Mouse (Mus musculus) intestine, embryonic 15.5 days (tissue): ENCODE data around the gene Tbc1d8. TPM values are rescaled to one million over a fixed set of nuclear protein-coding genes. Genes with fewer than 3 reads are reported as not detected.

Source experiments
- ATAC-seq: fragments of 200-750 bp; cut with Nextera tagmentation; 2 replicates; pipeline ENCODE4 v1.8.0; 2017; ENCODE audit warnings: moderate TSS enrichment, moderate library complexity
- H3K27ac ChIP-seq: fragments of 300-500 bp; sonication (generic); 2 replicates; pipeline ENCODE4 v1.5.1; 2015; ENCODE audit warnings: mild to moderate bottlenecking, inconsistent platforms
- H3K27me3 ChIP-seq: fragments of 300-500 bp; sonication (generic); replicated peaks from 2 replicates; pipeline ENCODE4 v1.6.1; 2015; ENCODE audit warnings: inconsistent platforms
- H3K36me3 ChIP-seq: fragments of 300-500 bp; sonication (generic); 2 replicates; pipeline ENCODE4 v1.6.1; 2015; ENCODE audit warnings: inconsistent platforms
- H3K4me1 ChIP-seq: fragments of 300-500 bp; sonication (generic); replicated peaks from 2 replicates; pipeline ENCODE4 v1.6.1; 2015; ENCODE audit warnings: inconsistent platforms
- H3K4me2 ChIP-seq: fragments of 300-500 bp; sonication (generic); replicated peaks from 2 replicates; pipeline ENCODE4 v1.6.1; 2015; ENCODE audit warnings: mild to moderate bottlenecking, inconsistent platforms
- H3K4me3 ChIP-seq: fragments of 300-500 bp; sonication (generic); replicated peaks from 2 replicates; pipeline ENCODE4 v1.5.1; 2015; ENCODE audit warnings: inconsistent platforms
- H3K9ac ChIP-seq: fragments of 300-500 bp; sonication (generic); 2 replicates; pipeline ENCODE4 v1.6.1; 2015; ENCODE audit warnings: inconsistent platforms
- H3K9me3 ChIP-seq: fragments of 300-500 bp; sonication (generic); 2 replicates; pipeline ENCODE4 v1.6.1; 2016; ENCODE audit warnings: inconsistent platforms
- WGBS: fragments of 180-500 bp; shearing (Covaris S2); methylation state at CpG from one replicate; pipeline ENCODE4 v1.1.7; 2015; 5-methylcytosine and 5-hydroxymethylcytosine counted together
- polyA plus RNA-seq: library from polyadenylated mRNA; unstranded; fragments of >200 nt; fragmentation: Nextera tagmentation; extraction: Ambion mirVana; gene quantifications from 2 replicates; pipeline ENCODE4 v1.2.1, GENCODE M21; 2015

Tbc1d8 gene
- polyA plus RNA-seq, 1 experiment from 2014 or later: 8.7 TPM

- Histone ChIP-seq H3K4me1 (no peaks in the 10 kb centered on the region), H3K4me3 (no peak overlapping the region), H3K27ac (no peak overlapping the region), H3K27me3 (no peaks in the 10 kb centered on the region), H3K36me3 (no peaks in the 10 kb centered on the region), H3K4me2 (no peak overlapping the region), H3K9me3 (no peaks in the 10 kb centered on the region), H3K9ac (no peak overlapping the region)
- WGBS: 77% methylated on average over 17 of the region's 17 CpGs
- ATAC-seq: no peak
Measured at GRCm38 (mm10) chr1:39502817-39503633, 24.5 kb upstream of the Tbc1d8 start.

GRCm38 (mm10) chr1:39499485-39499941 lies 21.0 kb upstream of the Tbc1d8 start:
- Histone ChIP-seq H3K27ac (no peak overlapping the region), H3K4me2 (no peak overlapping the region), H3K9me3 (no peaks in the 10 kb centered on the region), H3K4me1 (no peaks in the 10 kb centered on the region), H3K9ac (no peak overlapping the region), H3K36me3 (no peaks in the 10 kb centered on the region), H3K27me3 (no peaks in the 10 kb centered on the region), H3K4me3 (no peak overlapping the region)
- no peak for ATAC-seq
- WGBS: 83% methylated on average over 2 of the region's 2 CpGs

- Histone ChIP-seq H3K27ac (no peak overlapping the region), H3K9me3 (no peaks in the 10 kb centered on the region), H3K9ac (no peak overlapping the region), H3K4me2 (no peak overlapping the region), H3K4me3 (no peak overlapping the region), H3K36me3 (no peaks in the 10 kb centered on the region), H3K27me3 (no peaks in the 10 kb centered on the region), H3K4me1 (no peaks in the 10 kb centered on the region)
- no peak for ATAC-seq
- WGBS: 92% methylated on average over 11 of the region's 11 CpGs
Measured at GRCm38 (mm10) chr1:39497748-39498147, 19.2 kb upstream of the Tbc1d8 start.

GRCm38 (mm10) chr1:39496995-39497394 lies 18.4 kb upstream of the Tbc1d8 start:
- no peaks in the 10 kb centered on the region for H3K9me3 ChIP-seq
- H3K9ac ChIP-seq: no peak overlapping the region
- no peaks in the 10 kb centered on the region for H3K4me1 ChIP-seq
- H3K27ac ChIP-seq: no peak overlapping the region
- 91% methylated on average over 4 of the region's 4 CpGs for WGBS
- no peak overlapping the region for H3K4me2 ChIP-seq
- no peaks in the 10 kb centered on the region for H3K36me3 ChIP-seq
- ATAC-seq: no peak
- no peak overlapping the region for H3K4me3 ChIP-seq
- no peaks in the 10 kb centered on the region for H3K27me3 ChIP-seq

- Histone ChIP-seq H3K27me3 (no peaks in the 10 kb centered on the region), H3K4me1 (no peaks in the 10 kb centered on the region), H3K4me3 (no peak overlapping the region), H3K36me3 (no peaks in the 10 kb centered on the region), H3K4me2 (no peak overlapping the region), H3K27ac (no peak overlapping the region), H3K9ac (no peak overlapping the region), H3K9me3 (no peaks in the 10 kb centered on the region)
- WGBS: 79% methylated on average over 3 of the region's 3 CpGs
- ATAC-seq: no peak
Measured at GRCm38 (mm10) chr1:39493664-39494063, 15.1 kb upstream of the Tbc1d8 start.

- Histone ChIP-seq H3K4me2 (no peak overlapping the region), H3K4me3 (no peak overlapping the region), H3K27ac (no peak overlapping the region), H3K36me3 (no peaks in the 10 kb centered on the region), H3K9ac (no peak overlapping the region), H3K9me3 (no peaks in the 10 kb centered on the region), H3K27me3 (no peaks in the 10 kb centered on the region), H3K4me1 (no peaks in the 10 kb centered on the region)
- no peak for ATAC-seq
- WGBS: 81% methylated on average over 5 of the region's 5 CpGs
Measured at GRCm38 (mm10) chr1:39493165-39493564, 14.6 kb upstream of the Tbc1d8 start.

- H3K9me3 ChIP-seq: no peaks in the 10 kb centered on the region
- H3K4me1 ChIP-seq: no peaks in the 10 kb centered on the region
- H3K9ac ChIP-seq: no peak overlapping the region
- 71% methylated on average over 3 of the region's 3 CpGs for whole genome bisulfite sequencing
- no peak overlapping the region for H3K4me3 ChIP-seq
- no peaks in the 10 kb centered on the region for H3K27me3 ChIP-seq
- H3K36me3 ChIP-seq: no peaks in the 10 kb centered on the region
- no peak overlapping the region for H3K4me2 ChIP-seq
- H3K27ac ChIP-seq: no peak overlapping the region
- ATAC-seq: no peak
Measured at GRCm38 (mm10) chr1:39487370-39487769, 8.8 kb upstream of the Tbc1d8 start.

- Histone ChIP-seq H3K4me2 (no peak overlapping the region), H3K9ac (no peak overlapping the region), H3K36me3 (no peaks in the 10 kb centered on the region), H3K4me1 (peaks cover 7% of the 10 kb centered on the region), H3K27ac (no peak overlapping the region), H3K4me3 (no peak overlapping the region), H3K9me3 (no peaks in the 10 kb centered on the region), H3K27me3 (no peaks in the 10 kb centered on the region; the same call in 1 of the 2 replicates)
- 61% methylated on average over 10 of the region's 10 CpGs for WGBS
- no peak for ATAC-seq
Measured at GRCm38 (mm10) chr1:39482115-39482815, 3.7 kb upstream of the Tbc1d8 start.

GRCm38 (mm10) chr1:39479254-39479653 lies 699 bp upstream of the Tbc1d8 start:
- H3K27ac ChIP-seq: no peak overlapping the region
- H3K27me3 ChIP-seq: no peaks in the 10 kb centered on the region; the same call in 1 of the 2 replicates
- 0 out of 2 replicates have a peak overlapping the region, but pooled peaks have one; percentile 96 for H3K4me2 ChIP-seq
- 53% methylated on average over 5 of the region's 5 CpGs for WGBS
- no peaks in the 10 kb centered on the region for H3K9me3 ChIP-seq
- H3K9ac ChIP-seq: no peak overlapping the region
- no peak overlapping the region for H3K4me3 ChIP-seq
- ATAC-seq: no peak
- H3K4me1 ChIP-seq: peaks cover 15% of the 10 kb centered on the region
- no peaks in the 10 kb centered on the region for H3K36me3 ChIP-seq

GRCm38 (mm10) chr1:39478896-39479200 lies 293 bp upstream of the Tbc1d8 start:
- H3K4me2 ChIP-seq: peak overlapping the region; percentile 96
- H3K27ac ChIP-seq: peak overlapping the region; percentile 64; the same call in 1 of the 2 replicates
- peak overlapping the region; percentile 65 for H3K4me3 ChIP-seq
- ATAC-seq: no peak
- WGBS: 5% methylated on average over 10 of the region's 10 CpGs
- H3K9me3 ChIP-seq: no peaks in the 10 kb centered on the region
- H3K27me3 ChIP-seq: no peaks in the 10 kb centered on the region; the same call in 1 of the 2 replicates
- 0 out of 2 replicates have a peak overlapping the region, but pooled peaks have one; percentile 41 for H3K9ac ChIP-seq
- H3K36me3 ChIP-seq: no peaks in the 10 kb centered on the region
- peaks cover 15% of the 10 kb centered on the region for H3K4me1 ChIP-seq

- Histone ChIP-seq H3K27me3 (no peaks in the 10 kb centered on the region; the same call in 1 of the 2 replicates), H3K27ac (no peak overlapping the region), H3K9me3 (no peaks in the 10 kb centered on the region), H3K4me2 (peak overlapping the region; percentile 96), H3K9ac (0 out of 2 replicates have a peak overlapping the region, but pooled peaks have one; percentile 75), H3K36me3 (no peaks in the 10 kb centered on the region), H3K4me1 (peaks cover 15% of the 10 kb centered on the region), H3K4me3 (peak overlapping the region; percentile 65; the same call in 1 of the 2 replicates)
- no peak for ATAC-seq
- WGBS: 74% methylated on average over 5 of the region's 5 CpGs
Measured at GRCm38 (mm10) chr1:39477064-39477463, 1.5 kb downstream of the Tbc1d8 start.

- no peak overlapping the region for H3K9ac ChIP-seq
- H3K4me2 ChIP-seq: no peak overlapping the region
- no peaks in the 10 kb centered on the region for H3K9me3 ChIP-seq
- H3K36me3 ChIP-seq: no peaks in the 10 kb centered on the region
- H3K4me3 ChIP-seq: no peak overlapping the region
- no peak for ATAC-seq
- H3K4me1 ChIP-seq: peaks cover 15% of the 10 kb centered on the region
- no peak overlapping the region for H3K27ac ChIP-seq
- 64% methylated on average over 1 of the region's 1 CpGs for WGBS
- no peaks in the 10 kb centered on the region; the same call in 1 of the 2 replicates for H3K27me3 ChIP-seq
Measured at GRCm38 (mm10) chr1:39476341-39476740, 2.2 kb downstream of the Tbc1d8 start.
